16 mouse cellular contexts compared by ENCODE assay signal in the genomic region with DNA sequence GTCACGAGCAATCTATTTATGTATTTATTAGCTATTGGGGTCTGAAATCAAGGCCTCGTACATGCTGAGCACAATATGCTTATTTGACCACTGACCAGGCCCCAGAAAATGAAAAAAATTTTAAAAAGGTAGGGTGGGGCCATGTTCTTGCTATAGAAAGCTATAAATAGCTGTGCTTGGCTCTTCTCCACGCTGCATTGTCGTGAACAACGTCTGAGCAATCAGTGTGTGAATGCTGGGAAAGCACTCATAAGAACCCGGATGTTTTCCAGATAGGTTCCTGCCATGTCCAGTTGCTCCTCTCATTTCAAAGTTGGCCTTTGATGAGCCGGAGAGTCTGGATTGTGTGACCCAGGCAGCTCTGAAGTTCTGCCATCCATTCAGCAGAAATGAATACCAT. TPM values are rescaled to one million over a fixed set of nuclear protein-coding genes. Genes with fewer than 3 reads are reported as not detected.
"Had no signal": no experiment of that assay in that cellular context is flagged by ENCODE, and none has a peak within 500 bp of the region (broad histone marks: within the 10 kb centered on the region; RNA-seq: fewer than 3 reads in every experiment).

No protein-coding gene starts in this region.

- H3K4me3 ChIP-seq: kidney, embryonic 15.5 days; limb, embryonic 12.5 days; liver, embryonic 13.5 days; lung, embryonic 15.5 days; megakaryocyte, embryonic 14.5 days; stomach, embryonic 15.5 days had no signal

- ATAC-seq: liver, postnatal 0 days had no signal

- H3K4me2 ChIP-seq: kidney, embryonic 15.5 days; limb, embryonic 12.5 days; liver, embryonic 13.5 days; lung, embryonic 15.5 days; midbrain, embryonic 11.5 days; stomach, embryonic 15.5 days had no signal

- H3K27me3 ChIP-seq: kidney, embryonic 15.5 days; limb, embryonic 12.5 days; liver, embryonic 13.5 days; lung, embryonic 15.5 days; megakaryocyte, embryonic 14.5 days; stomach, embryonic 15.5 days had no signal

- H3K9me3 ChIP-seq: kidney, embryonic 15.5 days; liver, embryonic 13.5 days; stomach, embryonic 15.5 days had no signal

- H3K4me1 ChIP-seq: limb, embryonic 12.5 days; liver, embryonic 13.5 days; lung, embryonic 15.5 days; megakaryocyte, embryonic 14.5 days; stomach, embryonic 15.5 days had no signal

- H3K9ac ChIP-seq: kidney, embryonic 15.5 days; limb, embryonic 12.5 days; liver, embryonic 13.5 days; liver, postnatal 0 days; lung, embryonic 15.5 days; stomach, embryonic 15.5 days had no signal

- H3K27ac ChIP-seq: kidney, embryonic 15.5 days; limb, embryonic 12.5 days; liver, embryonic 13.5 days; lung, embryonic 15.5 days; macrophage; stomach, embryonic 15.5 days had no signal

- DNase-seq: kidney, postnatal 14 days; layer of hippocampus, postnatal 36 days; liver; liver, embryonic 13.5 days; liver, postnatal 0 days; lung, postnatal 14 days; right cerebral cortex, postnatal 14 days; thymus, adult 2 months; thymus, postnatal 25 days had no signal

- H3K36me3 ChIP-seq: kidney, embryonic 15.5 days; limb, embryonic 12.5 days; liver, embryonic 13.5 days; lung, embryonic 15.5 days; stomach, embryonic 15.5 days had no signal

RNA-seq across cellular contexts. Expression of a gene that starts 46.8 kb away (rescaled TPM):
- polyA plus RNA-seq: liver, postnatal 0 days; macrophage had no signal
